Mouse (Mus musculus): ENCODE data around the gene Rtkn2. TPM values are rescaled to one million over a fixed set of nuclear protein-coding genes. Genes with fewer than 3 reads are reported as not detected.

Rtkn2 gene
- polyA plus RNA-seq, 1 experiment from 2014 or later, result 11.7 TPM

GRCm38 (mm10) chr10:67999170-67999569, 19.8 kb downstream of the Rtkn2 start:
- no peak overlapping the region for H3K27ac ChIP-seq
- no peak overlapping the region for H3K9ac ChIP-seq
- 89% methylated on average over 10 of the region's 10 CpGs for WGBS
- no peaks in the 10 kb centered on the region for H3K27me3 ChIP-seq
- H3K36me3 ChIP-seq, result no peaks in the 10 kb centered on the region
- no peak for ATAC-seq (ENCODE audit: insufficient number of reproducible peaks, insufficient read depth, low FRiP score, low TSS enrichment)
- no peak overlapping the region for H3K4me2 ChIP-seq (replicated peaks)
- H3K4me3 ChIP-seq, result no peak overlapping the region
- H3K9me3 ChIP-seq, result no peaks in the 10 kb centered on the region
- no peaks in the 10 kb centered on the region; the same call in 1 of the 2 replicates for H3K4me1 ChIP-seq

- H3K4me2 ChIP-seq (replicated peaks), result no peak overlapping the region
- H3K9ac ChIP-seq, result no peak overlapping the region
- H3K4me1 ChIP-seq, result no peaks in the 10 kb centered on the region; the same call in 1 of the 2 replicates
- no peaks in the 10 kb centered on the region for H3K9me3 ChIP-seq
- WGBS, result 90% methylated on average over 6 of the region's 6 CpGs
- no peaks in the 10 kb centered on the region for H3K36me3 ChIP-seq
- H3K27me3 ChIP-seq, result no peaks in the 10 kb centered on the region
- no peak overlapping the region for H3K27ac ChIP-seq
- H3K4me3 ChIP-seq, result no peak overlapping the region
- no peak for ATAC-seq (ENCODE audit: insufficient number of reproducible peaks, insufficient read depth, low FRiP score, low TSS enrichment)
Observed at GRCm38 (mm10) chr10:68001456-68001855, 22.1 kb downstream of the Rtkn2 start.

- no peak for ATAC-seq (ENCODE audit: insufficient number of reproducible peaks, insufficient read depth, low FRiP score, low TSS enrichment)
- Histone ChIP-seq H3K4me3 (no peak overlapping the region), H3K4me2 (replicated peaks) (no peak overlapping the region), H3K4me1 (no peaks in the 10 kb centered on the region; the same call in 1 of the 2 replicates), H3K36me3 (no peaks in the 10 kb centered on the region), H3K9me3 (no peaks in the 10 kb centered on the region), H3K27me3 (no peaks in the 10 kb centered on the region), H3K27ac (no peak overlapping the region), H3K9ac (no peak overlapping the region)
- 72% methylated on average over 18 of the region's 18 CpGs for WGBS
Observed at GRCm38 (mm10) chr10:68003651-68004422, 24.5 kb downstream of the Rtkn2 start.

- 82% methylated on average over 17 of the region's 17 CpGs for WGBS
- Histone ChIP-seq H3K27me3 (no peaks in the 10 kb centered on the region), H3K9ac (no peak overlapping the region), H3K4me2 (replicated peaks) (no peak overlapping the region), H3K36me3 (no peaks in the 10 kb centered on the region), H3K4me1 (no peaks in the 10 kb centered on the region; the same call in 1 of the 2 replicates), H3K9me3 (no peaks in the 10 kb centered on the region), H3K4me3 (no peak overlapping the region), H3K27ac (no peak overlapping the region)
- ATAC-seq (ENCODE audit: insufficient number of reproducible peaks, insufficient read depth, low FRiP score, low TSS enrichment), result no peak
Observed at GRCm38 (mm10) chr10:68005404-68005803, 26.0 kb downstream of the Rtkn2 start.

- Histone ChIP-seq H3K4me3 (no peak overlapping the region), H3K4me1 (no peaks in the 10 kb centered on the region; the same call in 1 of the 2 replicates), H3K9ac (no peak overlapping the region), H3K27me3 (no peaks in the 10 kb centered on the region), H3K27ac (no peak overlapping the region), H3K36me3 (peaks cover 5% of the 10 kb centered on the region), H3K9me3 (no peaks in the 10 kb centered on the region), H3K4me2 (replicated peaks) (no peak overlapping the region)
- no peak for ATAC-seq (ENCODE audit: insufficient number of reproducible peaks, insufficient read depth, low FRiP score, low TSS enrichment)
- 88% methylated on average over 11 of the region's 11 CpGs for WGBS
Observed at GRCm38 (mm10) chr10:68006491-68006890, 27.1 kb downstream of the Rtkn2 start.

- H3K9me3 ChIP-seq, result no peaks in the 10 kb centered on the region
- ATAC-seq (ENCODE audit: insufficient number of reproducible peaks, insufficient read depth, low FRiP score, low TSS enrichment), result no peak
- H3K4me3 ChIP-seq, result no peak overlapping the region
- H3K36me3 ChIP-seq, result peaks cover 5% of the 10 kb centered on the region
- 94% methylated on average over 6 of the region's 6 CpGs for WGBS
- H3K27me3 ChIP-seq, result no peaks in the 10 kb centered on the region
- H3K4me1 ChIP-seq, result no peaks in the 10 kb centered on the region; the same call in 1 of the 2 replicates
- no peak overlapping the region for H3K4me2 ChIP-seq (replicated peaks)
- no peak overlapping the region for H3K9ac ChIP-seq
- H3K27ac ChIP-seq, result no peak overlapping the region
Observed at GRCm38 (mm10) chr10:68007103-68007502, 27.7 kb downstream of the Rtkn2 start.

DNA sequence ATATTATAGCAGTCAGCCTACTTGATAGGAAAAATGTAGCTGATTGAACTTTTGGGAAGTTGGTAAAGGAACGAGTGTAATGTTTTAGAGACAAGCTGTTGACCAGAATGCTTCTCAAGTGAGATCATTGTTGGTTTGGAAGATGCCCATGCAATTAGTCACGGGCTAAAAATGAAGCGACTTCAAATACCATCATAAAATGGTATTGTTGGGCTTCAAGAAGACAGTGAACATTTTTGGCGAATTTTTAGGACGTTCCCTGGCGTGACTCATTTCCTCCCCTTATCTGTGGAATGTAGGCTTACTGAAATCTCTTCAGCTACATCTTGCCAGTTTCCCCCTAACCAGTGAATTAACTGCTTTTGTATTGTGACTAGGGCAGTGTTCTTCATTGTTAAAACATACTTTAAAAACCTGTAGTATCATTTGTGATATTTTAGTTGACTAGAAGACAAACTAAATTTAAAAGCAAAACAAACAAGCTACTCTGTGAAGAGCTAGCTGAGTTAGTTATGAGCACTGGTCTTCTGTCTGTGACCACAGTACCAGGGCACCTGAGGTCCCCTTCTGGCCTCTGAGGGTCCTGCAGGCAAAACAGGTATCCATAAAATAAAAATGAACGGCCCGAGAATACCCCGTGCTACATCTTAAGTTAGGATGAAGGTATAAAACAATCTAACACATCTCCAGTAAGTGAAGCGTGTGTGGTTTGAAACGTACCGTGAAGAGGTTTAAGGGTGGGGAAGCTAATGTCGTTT, 29.0 kb downstream of the Rtkn2 start:
- H3K9ac ChIP-seq, result no peak overlapping the region
- no peaks in the 10 kb centered on the region for H3K9me3 ChIP-seq
- H3K4me2 ChIP-seq (replicated peaks), result no peak overlapping the region
- H3K27me3 ChIP-seq, result no peaks in the 10 kb centered on the region
- H3K4me1 ChIP-seq, result no peaks in the 10 kb centered on the region; the same call in 1 of the 2 replicates
- ATAC-seq (ENCODE audit: insufficient number of reproducible peaks, insufficient read depth, low FRiP score, low TSS enrichment), result no peak
- H3K36me3 ChIP-seq, result peaks cover 5% of the 10 kb centered on the region
- H3K27ac ChIP-seq, result no peak overlapping the region
- 75% methylated on average over 13 of the region's 13 CpGs for WGBS
- H3K4me3 ChIP-seq, result no peak overlapping the region

DNA sequence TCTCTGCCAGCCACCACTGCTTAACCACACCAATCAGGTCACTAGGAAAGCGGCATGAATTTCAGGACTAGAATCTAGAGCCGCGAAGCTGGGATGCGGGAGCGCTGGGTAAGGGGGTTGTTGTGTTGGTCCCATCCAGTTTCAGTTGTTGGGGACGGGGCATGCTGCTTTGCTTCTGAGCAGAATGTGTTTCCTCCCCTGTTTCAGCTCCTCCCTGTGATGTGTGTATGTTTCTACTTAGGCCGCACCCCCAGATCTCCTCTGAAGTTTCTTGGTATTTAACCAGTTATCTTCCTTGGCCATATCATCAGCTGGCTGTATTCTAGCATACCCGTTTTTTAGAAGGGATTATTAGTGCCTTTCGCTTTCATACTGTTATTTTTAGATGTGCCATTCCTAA, 29.9 kb downstream of the Rtkn2 start:
- Histone ChIP-seq H3K9me3 (no peaks in the 10 kb centered on the region), H3K4me1 (no peaks in the 10 kb centered on the region), H3K4me2 (replicated peaks) (no peak overlapping the region), H3K36me3 (peaks cover 5% of the 10 kb centered on the region), H3K27ac (no peak overlapping the region), H3K9ac (no peak overlapping the region), H3K4me3 (no peak overlapping the region), H3K27me3 (no peaks in the 10 kb centered on the region)
- 86% methylated on average over 9 of the region's 9 CpGs for WGBS
- no peak for ATAC-seq (ENCODE audit: insufficient number of reproducible peaks, insufficient read depth, low FRiP score, low TSS enrichment)

- no peak overlapping the region for H3K9ac ChIP-seq
- no peaks in the 10 kb centered on the region for H3K27me3 ChIP-seq
- no peak overlapping the region for H3K27ac ChIP-seq
- H3K9me3 ChIP-seq, result no peaks in the 10 kb centered on the region
- H3K4me2 ChIP-seq (replicated peaks), result no peak overlapping the region
- 96% methylated on average over 7 of the region's 7 CpGs for WGBS
- H3K4me1 ChIP-seq, result no peaks in the 10 kb centered on the region
- no peak for ATAC-seq (ENCODE audit: insufficient number of reproducible peaks, insufficient read depth, low FRiP score, low TSS enrichment)
- H3K4me3 ChIP-seq, result no peak overlapping the region
- peaks cover 5% of the 10 kb centered on the region for H3K36me3 ChIP-seq
Observed at GRCm38 (mm10) chr10:68009867-68010266, 30.5 kb downstream of the Rtkn2 start.

DNA sequence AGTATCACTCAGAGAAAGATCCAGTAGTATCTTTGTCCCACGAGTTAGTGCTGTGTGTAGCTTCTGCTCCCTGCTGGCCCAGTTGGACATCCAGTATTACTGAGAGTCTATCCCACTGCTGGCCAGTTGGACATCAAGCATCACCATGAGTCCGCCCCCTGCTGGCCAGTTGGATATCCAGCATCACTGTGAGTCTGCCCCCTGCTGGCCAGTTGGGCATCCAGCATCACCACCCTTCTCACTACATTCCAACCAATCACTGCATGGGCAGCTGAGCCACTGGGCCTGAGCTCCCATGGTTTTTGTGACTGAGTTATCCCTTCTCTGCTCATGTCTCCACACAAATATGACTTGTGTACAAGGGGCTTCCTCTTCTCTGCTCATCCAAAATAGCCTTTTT, 33.8 kb downstream of the Rtkn2 start:
- no peak overlapping the region for H3K4me3 ChIP-seq
- peaks cover 5% of the 10 kb centered on the region for H3K36me3 ChIP-seq
- no peaks in the 10 kb centered on the region for H3K9me3 ChIP-seq
- no peak overlapping the region for H3K9ac ChIP-seq
- no peaks in the 10 kb centered on the region for H3K27me3 ChIP-seq
- WGBS, result 68% methylated on average over 2 of the region's 2 CpGs
- no peak for ATAC-seq (ENCODE audit: insufficient number of reproducible peaks, insufficient read depth, low FRiP score, low TSS enrichment)
- no peaks in the 10 kb centered on the region for H3K4me1 ChIP-seq
- no peak overlapping the region for H3K27ac ChIP-seq
- H3K4me2 ChIP-seq (replicated peaks), result no peak overlapping the region

DNA sequence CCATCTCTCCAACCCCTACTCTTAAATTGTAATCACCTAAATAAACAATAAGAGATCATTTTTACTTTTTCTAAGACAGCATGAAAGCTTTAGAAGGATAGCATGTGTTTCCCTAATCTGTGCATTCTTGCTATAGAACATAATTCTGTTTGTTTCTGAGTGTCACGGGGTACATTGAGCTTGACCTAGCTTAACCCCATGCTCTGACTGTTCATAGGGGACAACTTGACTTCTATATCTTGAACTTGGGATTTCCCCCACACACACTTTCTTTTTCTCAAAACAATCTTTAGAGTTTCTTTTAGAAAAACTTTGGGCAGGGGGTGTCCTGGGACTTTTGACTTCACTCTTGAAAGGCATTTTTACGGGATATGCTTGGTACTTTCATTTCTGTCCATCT, 41.4 kb downstream of the Rtkn2 start:
- H3K36me3 ChIP-seq, result peaks cover 13% of the 10 kb centered on the region; the same call in 1 of the 2 replicates

GRCm38 (mm10) chr10:68025660-68026059, 46.3 kb downstream of the Rtkn2 start:
- H3K4me1 ChIP-seq, result no peaks in the 10 kb centered on the region
- WGBS, result 67% methylated on average over 3 of the region's 3 CpGs
- ATAC-seq (ENCODE audit: insufficient number of reproducible peaks, insufficient read depth, low FRiP score, low TSS enrichment), result no peak
- H3K9ac ChIP-seq, result no peak overlapping the region
- H3K9me3 ChIP-seq, result no peaks in the 10 kb centered on the region
- no peak overlapping the region for H3K27ac ChIP-seq
- H3K27me3 ChIP-seq, result no peaks in the 10 kb centered on the region
- H3K4me3 ChIP-seq, result no peak overlapping the region
- H3K4me2 ChIP-seq (replicated peaks), result no peak overlapping the region
- H3K36me3 ChIP-seq, result no peaks in the 10 kb centered on the region

More for the DNA sequence above, 41.4 kb downstream of the Rtkn2 start:
- Histone ChIP-seq H3K27me3 (no peaks in the 10 kb centered on the region), H3K9me3 (peaks cover 10% of the 10 kb centered on the region; the same call in 1 of the 2 replicates), H3K27ac (no peak overlapping the region), H3K9ac (no peak overlapping the region), H3K4me1 (no peaks in the 10 kb centered on the region), H3K4me3 (no peak overlapping the region), H3K4me2 (replicated peaks) (no peak overlapping the region)
- 88% methylated on average over 2 of the region's 2 CpGs for WGBS
- no peak for ATAC-seq (ENCODE audit: insufficient number of reproducible peaks, insufficient read depth, low FRiP score, low TSS enrichment)

All from embryonic facial prominence, embryonic 12.5 days (tissue).